Mouse (Mus musculus): Measurements from ENCODE around the gene Dmrta2. TPM values are rescaled to one million over a fixed set of nuclear protein-coding genes. Genes with fewer than 3 reads are reported as not detected.

Gene Dmrta2
- 0.75 and 0.87 TPM in 2 replicates for polyA plus RNA-seq (2016; fragmentation: Nextera tagmentation; extraction: Ambion mirVana)

DNA sequence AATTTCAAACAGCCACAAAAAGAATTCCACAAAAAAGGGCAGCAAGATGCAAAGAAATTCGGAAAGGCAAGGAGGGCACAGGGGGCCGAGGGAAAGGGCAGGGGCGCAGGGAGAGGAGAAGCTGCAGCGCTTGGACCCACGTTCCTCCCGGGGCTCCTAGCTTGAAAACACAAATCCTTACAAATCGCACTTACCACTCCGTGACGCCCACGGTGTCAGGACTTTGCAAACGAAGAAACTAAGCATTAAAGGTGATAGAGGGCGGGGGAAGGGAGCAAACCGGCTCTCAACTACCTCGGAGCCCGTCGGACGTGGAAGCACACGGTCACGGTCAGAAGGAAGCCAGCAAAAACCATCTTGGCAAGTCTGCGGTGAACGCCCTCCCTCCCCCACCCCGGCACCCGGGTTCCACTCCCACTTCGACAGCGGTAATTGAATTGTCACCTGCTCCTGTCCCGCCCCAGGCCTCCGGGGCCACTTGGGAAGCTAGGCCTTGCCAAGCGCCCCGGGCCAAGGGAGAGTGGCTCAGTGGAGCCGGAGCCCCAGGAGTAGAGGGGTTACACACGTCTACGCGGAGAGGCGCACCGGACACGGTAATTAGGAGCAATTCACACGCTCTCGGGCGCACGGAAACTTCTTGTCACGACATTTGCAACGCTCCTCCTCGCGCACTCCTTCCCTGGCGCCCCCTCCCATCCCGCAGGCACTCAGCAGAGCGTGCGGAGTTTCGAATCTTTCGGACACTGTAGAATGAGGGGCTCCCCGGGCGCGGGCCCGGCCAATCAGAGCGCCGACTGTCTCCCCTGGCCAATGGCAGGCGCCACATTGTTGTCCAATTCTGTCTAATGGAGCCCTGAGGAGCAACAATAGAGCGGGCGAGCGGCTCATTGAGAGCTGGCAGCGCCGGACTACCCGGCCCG, at the start of gene Dmrta2:
TSS of gene Dmrta2 (plus strand) at position 906 of the 920 bp plus-strand sequence.
- H3K27ac ChIP-seq (replicated peaks), result peak within 1 kb of the TSS; percentile 81
- H3K9me3 ChIP-seq, result peaks cover 4% of the 10 kb centered on the region; the same call in 1 of the 2 replicates
- DNase-seq (ENCODE audit: low spot score), result peak; percentile 89
- H3K36me3 ChIP-seq (replicated peaks), result no peaks in the 10 kb centered on the region
- peaks cover 46% of the 10 kb centered on the region for H3K4me1 ChIP-seq
- peaks cover 100% of the 10 kb centered on the region for H3K27me3 ChIP-seq (replicated peaks; ENCODE audit: low read depth, poor library complexity, severe bottlenecking)
- peak within 1 kb of the TSS; percentile 60 for H3K4me3 ChIP-seq
- under 1% methylated on average over 64 of the region's 64 CpGs for WGBS

DNA sequence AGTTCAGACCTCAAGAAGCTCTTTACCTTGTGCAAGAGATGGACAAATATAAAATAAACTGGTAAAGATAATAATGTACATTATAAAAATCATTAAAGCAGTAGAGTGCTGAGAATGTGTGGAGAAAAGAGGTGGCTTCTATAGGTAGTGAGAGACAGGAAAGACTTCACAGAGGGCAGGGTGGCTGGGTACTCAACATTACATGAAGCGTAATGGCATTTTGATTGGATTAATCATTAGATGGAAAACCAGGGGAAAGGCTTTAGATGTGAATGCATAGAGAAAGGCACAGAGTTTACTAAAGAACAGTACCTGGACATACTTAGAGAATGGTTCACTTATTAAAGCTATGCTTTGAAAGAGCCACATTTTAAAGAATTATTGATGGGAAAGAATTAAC, 48.8 kb upstream of the Dmrta2 start:
- whole genome bisulfite sequencing, result 97% methylated on average over 1 of the region's 1 CpGs
- H3K27me3 ChIP-seq (replicated peaks; ENCODE audit: low read depth, poor library complexity, severe bottlenecking), result no peaks in the 10 kb centered on the region
- no peak overlapping the region for H3K4me3 ChIP-seq
- DNase-seq (ENCODE audit: low spot score), result no peak
- peaks cover 3% of the 10 kb centered on the region; the same call in 1 of the 2 replicates for H3K36me3 ChIP-seq (replicated peaks)
- no peak overlapping the region for H3K27ac ChIP-seq (replicated peaks)
- no peaks in the 10 kb centered on the region for H3K9me3 ChIP-seq
- H3K4me1 ChIP-seq, result no peaks in the 10 kb centered on the region

DNA sequence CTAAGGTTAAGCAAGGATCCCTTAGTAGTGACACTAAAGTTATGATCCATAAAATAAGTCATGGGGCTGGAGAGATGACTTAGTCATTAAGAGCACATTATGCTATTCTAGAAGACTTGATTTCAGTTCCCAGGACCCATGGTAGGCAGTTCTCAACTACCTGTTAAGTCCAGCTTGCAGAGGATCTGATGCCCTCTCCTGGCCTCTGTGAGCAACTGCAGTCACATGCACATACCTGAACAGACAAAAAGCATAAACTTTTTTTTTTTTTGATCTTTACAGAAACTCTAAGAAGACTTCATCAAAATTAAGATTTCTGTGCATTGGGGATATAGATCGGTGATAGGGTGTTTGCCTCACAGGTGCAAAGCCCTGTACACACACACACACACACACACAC, 47.4 kb upstream of the Dmrta2 start:
- Histone ChIP-seq H3K27me3 (replicated peaks; ENCODE audit: low read depth, poor library complexity, severe bottlenecking) (no peaks in the 10 kb centered on the region), H3K27ac (replicated peaks) (no peak overlapping the region), H3K36me3 (replicated peaks) (peaks cover 4% of the 10 kb centered on the region; the same call in 1 of the 2 replicates), H3K9me3 (no peaks in the 10 kb centered on the region), H3K4me3 (no peak overlapping the region), H3K4me1 (no peaks in the 10 kb centered on the region)
- no peak for DNase-seq (ENCODE audit: low spot score)
- whole genome bisulfite sequencing, result 93% methylated on average over 1 of the region's 1 CpGs

DNA sequence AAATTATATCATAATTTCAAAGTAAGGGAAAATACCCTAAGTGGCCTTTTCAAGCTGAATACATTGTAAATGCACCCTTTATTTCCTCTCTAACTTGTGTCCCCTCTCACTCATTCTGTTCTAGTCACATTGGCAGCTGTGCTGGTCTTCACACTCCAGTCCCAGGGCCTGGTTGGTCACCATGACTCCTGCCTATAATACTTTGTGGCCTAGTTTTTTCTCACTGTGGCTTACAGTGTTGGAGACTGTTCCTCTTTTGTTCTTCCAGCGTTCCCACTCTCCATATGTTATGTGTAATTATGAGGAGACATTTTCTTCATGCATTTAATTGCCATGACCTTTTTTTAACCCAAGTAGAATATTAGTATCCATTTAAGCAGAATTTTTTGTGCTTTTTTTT, 46.9 kb upstream of the Dmrta2 start:
- Histone ChIP-seq H3K4me3 (no peak overlapping the region), H3K9me3 (no peaks in the 10 kb centered on the region), H3K27ac (replicated peaks) (no peak overlapping the region), H3K4me1 (no peaks in the 10 kb centered on the region), H3K27me3 (replicated peaks; ENCODE audit: low read depth, poor library complexity, severe bottlenecking) (no peaks in the 10 kb centered on the region), H3K36me3 (replicated peaks) (peaks cover 8% of the 10 kb centered on the region; the same call in 1 of the 2 replicates)
- 94% methylated on average over 1 of the region's 1 CpGs for WGBS
- DNase-seq (ENCODE audit: low spot score), result no peak

DNA sequence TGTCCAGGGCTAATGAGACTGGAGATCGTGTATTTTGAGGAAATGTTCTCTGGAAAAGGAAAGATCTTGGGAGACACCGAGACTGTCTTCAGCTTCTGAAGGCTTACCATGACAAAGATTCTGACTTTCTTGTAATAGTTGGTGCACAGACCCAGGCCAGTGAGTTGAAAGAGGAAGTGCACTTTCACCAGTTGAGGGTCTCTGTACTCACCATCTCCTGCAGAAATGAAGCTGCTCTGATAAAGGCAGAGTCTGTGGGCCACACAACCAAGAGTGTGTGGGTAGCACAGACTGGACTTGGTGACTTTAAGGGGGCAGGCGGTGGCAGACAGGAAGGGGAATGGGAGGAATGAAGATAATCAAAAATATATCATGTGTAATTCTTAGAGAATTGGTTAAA, 41.3 kb upstream of the Dmrta2 start:
- no peak overlapping the region for H3K27ac ChIP-seq (replicated peaks)
- no peak for DNase-seq (ENCODE audit: low spot score)
- no peaks in the 10 kb centered on the region for H3K9me3 ChIP-seq
- H3K4me3 ChIP-seq, result no peak overlapping the region
- WGBS, result 95% methylated on average over 3 of the region's 3 CpGs
- H3K4me1 ChIP-seq, result no peaks in the 10 kb centered on the region
- peaks cover 5% of the 10 kb centered on the region; the same call in 1 of the 2 replicates for H3K36me3 ChIP-seq (replicated peaks)
- no peaks in the 10 kb centered on the region for H3K27me3 ChIP-seq (replicated peaks; ENCODE audit: low read depth, poor library complexity, severe bottlenecking)

DNA sequence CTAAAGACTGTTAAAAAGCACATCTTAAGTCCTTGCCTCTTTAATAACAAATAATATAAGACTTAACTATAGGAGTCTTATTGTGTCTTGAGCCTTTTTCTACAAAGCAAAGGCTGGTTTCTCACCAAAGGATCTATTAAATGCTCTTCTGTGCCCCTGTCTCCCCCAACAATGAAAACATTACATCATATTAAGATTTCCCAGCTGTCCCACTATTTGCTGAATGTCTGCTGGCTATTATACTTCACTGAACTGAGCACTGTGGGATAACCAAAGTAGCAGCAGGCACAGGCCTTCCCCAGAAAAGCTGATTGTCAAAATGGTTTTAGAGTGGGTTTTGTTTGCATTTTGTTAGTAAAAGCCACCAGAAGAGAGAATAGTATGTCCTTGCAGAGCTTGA, 38.6 kb upstream of the Dmrta2 start:
- Histone ChIP-seq H3K9me3 (no peaks in the 10 kb centered on the region), H3K27ac (replicated peaks) (no peak overlapping the region), H3K4me1 (no peaks in the 10 kb centered on the region)

DNA sequence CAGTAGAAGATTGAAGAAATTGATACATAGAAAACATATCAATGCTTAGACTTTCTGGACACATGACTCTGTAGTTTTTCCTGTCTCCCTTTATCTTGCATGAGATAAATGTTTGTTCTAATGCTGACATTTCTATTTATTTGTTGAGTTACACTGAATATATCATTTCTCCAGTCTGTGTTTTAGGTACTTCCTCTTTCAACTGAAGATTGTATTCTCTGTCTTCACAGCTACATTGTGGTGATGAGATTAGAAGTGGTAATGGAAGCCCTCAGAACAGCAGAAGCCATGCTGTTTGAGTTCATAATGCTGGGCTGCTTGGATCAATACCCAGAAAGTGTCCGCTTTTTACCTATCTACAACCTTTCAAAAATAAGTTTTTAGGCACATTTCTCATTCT, 32.3 kb upstream of the Dmrta2 start:
- no peak for DNase-seq (ENCODE audit: low spot score)
- Histone ChIP-seq H3K27me3 (replicated peaks; ENCODE audit: low read depth, poor library complexity, severe bottlenecking) (no peaks in the 10 kb centered on the region), H3K4me1 (no peaks in the 10 kb centered on the region), H3K36me3 (replicated peaks) (no peaks in the 10 kb centered on the region; the same call in 1 of the 2 replicates), H3K4me3 (no peak overlapping the region), H3K27ac (replicated peaks) (no peak overlapping the region), H3K9me3 (no peaks in the 10 kb centered on the region)
- WGBS, result 92% methylated on average over 1 of the region's 1 CpGs

More for the DNA sequence above, 38.6 kb upstream of the Dmrta2 start:
- DNase-seq (ENCODE audit: low spot score), result no peak
- Histone ChIP-seq H3K36me3 (replicated peaks) (peaks cover 5% of the 10 kb centered on the region; the same call in 1 of the 2 replicates), H3K27me3 (replicated peaks; ENCODE audit: low read depth, poor library complexity, severe bottlenecking) (no peaks in the 10 kb centered on the region), H3K4me3 (no peak overlapping the region)

DNA sequence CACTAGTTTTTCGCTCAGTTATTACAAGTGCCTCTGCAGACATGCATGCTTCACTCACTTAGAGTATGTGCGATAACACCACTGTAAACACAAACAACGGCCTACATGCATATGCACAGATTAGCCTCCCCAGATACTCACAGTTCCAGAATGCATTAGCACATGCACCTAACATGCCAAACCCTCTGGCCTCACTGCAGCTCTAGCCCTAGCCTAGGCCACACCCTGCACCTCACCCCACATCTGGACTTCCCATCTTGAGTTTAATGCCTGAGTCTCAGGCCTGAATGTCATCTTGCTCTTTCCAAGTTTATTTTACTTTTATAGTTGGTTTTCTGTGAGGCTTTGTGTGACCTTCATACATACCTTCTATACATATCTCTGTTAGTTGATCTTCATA, 28.5 kb upstream of the Dmrta2 start:
- Histone ChIP-seq H3K27me3 (replicated peaks; ENCODE audit: low read depth, poor library complexity, severe bottlenecking) (no peaks in the 10 kb centered on the region), H3K36me3 (replicated peaks) (no peaks in the 10 kb centered on the region), H3K27ac (replicated peaks) (no peak overlapping the region), H3K9me3 (no peaks in the 10 kb centered on the region), H3K4me1 (no peaks in the 10 kb centered on the region), H3K4me3 (no peak overlapping the region)
- 95% methylated on average over 3 of the region's 3 CpGs for WGBS
- DNase-seq (ENCODE audit: low spot score), result no peak

DNA sequence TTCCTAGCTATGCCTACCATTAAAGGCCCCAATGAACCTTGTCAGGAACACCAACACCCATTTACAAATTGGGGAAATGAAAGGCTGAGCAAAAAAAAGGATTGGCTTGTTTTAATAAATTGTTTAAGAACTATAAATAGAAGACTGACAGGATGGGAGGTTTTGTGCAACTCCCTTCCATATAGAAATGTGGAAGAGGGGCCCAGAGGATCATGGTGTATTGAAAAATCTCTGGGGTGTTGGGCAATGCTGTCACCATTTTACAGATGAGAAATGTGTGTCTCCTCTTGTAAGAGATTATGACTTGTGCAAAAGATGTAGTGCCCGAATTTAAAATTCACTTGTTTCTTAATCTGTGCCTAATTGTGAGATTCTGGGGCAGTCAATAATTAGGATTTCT, 24.3 kb upstream of the Dmrta2 start:
- WGBS, result 90% methylated on average over 1 of the region's 1 CpGs
- Histone ChIP-seq H3K4me1 (no peaks in the 10 kb centered on the region), H3K27ac (replicated peaks) (no peak overlapping the region), H3K9me3 (no peaks in the 10 kb centered on the region), H3K27me3 (replicated peaks; ENCODE audit: low read depth, poor library complexity, severe bottlenecking) (no peaks in the 10 kb centered on the region), H3K36me3 (replicated peaks) (no peaks in the 10 kb centered on the region), H3K4me3 (no peak overlapping the region)
- no peak for DNase-seq (ENCODE audit: low spot score)

DNA sequence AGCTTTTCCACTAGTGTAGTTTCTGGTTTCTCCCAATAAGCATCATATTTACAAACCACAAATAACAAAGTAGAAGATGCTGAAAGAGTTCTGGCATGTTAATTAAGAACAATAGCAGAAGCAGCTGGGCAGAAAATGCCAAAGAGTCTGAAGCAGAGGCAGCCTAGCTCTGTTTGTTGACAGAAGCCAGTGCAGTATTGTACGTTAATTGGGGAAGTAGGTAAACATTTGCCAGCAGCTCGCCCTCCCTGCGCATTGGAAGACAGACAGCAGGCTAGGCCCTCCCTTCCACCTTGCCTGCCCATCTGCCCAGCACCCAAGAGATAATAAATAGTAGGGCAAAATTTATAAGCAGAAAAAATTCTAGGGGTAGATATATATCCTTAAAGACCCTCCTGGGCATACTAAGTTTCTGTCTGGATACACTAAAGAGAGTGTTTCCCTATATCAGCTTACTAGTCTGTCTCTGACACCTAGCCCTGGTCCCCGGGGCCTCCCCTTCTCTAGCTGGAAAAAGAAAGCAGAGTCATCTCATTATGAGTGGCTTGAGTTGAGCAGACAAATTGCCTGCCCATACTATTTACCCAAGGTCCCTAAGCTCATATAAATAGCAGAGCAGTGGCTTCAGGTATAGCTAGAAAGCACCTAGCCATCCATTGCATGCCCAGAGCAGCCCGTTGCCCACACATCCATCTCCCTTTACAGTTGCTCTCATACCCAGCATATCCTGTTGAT, 17.5 kb upstream of the Dmrta2 start:
- WGBS, result 68% methylated on average over 5 of the region's 5 CpGs

DNA sequence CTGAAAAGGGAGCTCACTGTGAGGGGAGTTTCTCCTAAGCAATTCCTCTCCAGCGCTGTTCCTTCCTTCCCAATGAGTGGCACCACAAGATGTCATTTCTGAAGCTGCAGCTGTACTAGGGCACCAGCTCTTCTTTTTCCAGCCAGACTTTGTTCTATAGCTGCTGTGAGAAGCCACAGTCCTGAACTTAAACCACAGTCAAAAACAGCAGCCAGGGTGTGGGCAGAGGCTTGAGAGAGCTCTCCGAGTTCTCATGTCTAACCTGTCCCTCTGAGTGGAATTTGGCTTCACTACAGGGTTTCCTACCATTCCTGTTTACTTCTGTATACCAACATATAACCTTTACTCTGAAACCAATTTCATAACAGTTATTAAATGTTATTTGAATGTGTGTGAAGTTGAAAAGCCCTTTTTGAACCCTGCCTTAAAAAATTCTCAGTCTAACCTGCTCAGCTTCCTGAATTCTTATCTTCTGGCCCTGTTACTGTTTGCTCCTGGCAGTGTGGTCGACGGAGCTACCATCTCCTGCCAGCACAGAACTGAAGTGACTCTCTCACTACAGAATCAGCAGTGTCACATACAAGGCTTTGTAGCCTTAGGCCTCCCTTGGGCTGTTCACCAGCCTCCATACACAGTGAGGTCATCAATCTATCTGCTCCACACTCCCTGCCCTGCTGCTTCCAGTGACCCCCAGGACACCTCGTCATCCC, 14.1 kb upstream of the Dmrta2 start:
- no peak for DNase-seq (ENCODE audit: low spot score)
- WGBS, result 90% methylated on average over 5 of the region's 5 CpGs
- Histone ChIP-seq H3K9me3 (no peaks in the 10 kb centered on the region), H3K27ac (replicated peaks) (no peak overlapping the region), H3K36me3 (replicated peaks) (peaks cover 9% of the 10 kb centered on the region; the same call in 1 of the 2 replicates), H3K27me3 (replicated peaks; ENCODE audit: low read depth, poor library complexity, severe bottlenecking) (no peaks in the 10 kb centered on the region; the same call in 1 of the 2 replicates), H3K4me3 (no peak overlapping the region), H3K4me1 (0 out of 2 replicates have a peak, but pooled peaks cover 5% of the 10 kb centered on the region)

More for the DNA sequence above, 17.5 kb upstream of the Dmrta2 start:
- H3K4me1 ChIP-seq, result 0 out of 2 replicates have a peak, but pooled peaks cover 5% of the 10 kb centered on the region
- H3K4me3 ChIP-seq, result no peak overlapping the region
- no peak overlapping the region for H3K27ac ChIP-seq (replicated peaks)
- H3K36me3 ChIP-seq (replicated peaks), result peaks cover 9% of the 10 kb centered on the region; the same call in 1 of the 2 replicates
- no peak for DNase-seq (ENCODE audit: low spot score)
- H3K27me3 ChIP-seq (replicated peaks; ENCODE audit: low read depth, poor library complexity, severe bottlenecking), result no peaks in the 10 kb centered on the region
- no peaks in the 10 kb centered on the region for H3K9me3 ChIP-seq

DNA sequence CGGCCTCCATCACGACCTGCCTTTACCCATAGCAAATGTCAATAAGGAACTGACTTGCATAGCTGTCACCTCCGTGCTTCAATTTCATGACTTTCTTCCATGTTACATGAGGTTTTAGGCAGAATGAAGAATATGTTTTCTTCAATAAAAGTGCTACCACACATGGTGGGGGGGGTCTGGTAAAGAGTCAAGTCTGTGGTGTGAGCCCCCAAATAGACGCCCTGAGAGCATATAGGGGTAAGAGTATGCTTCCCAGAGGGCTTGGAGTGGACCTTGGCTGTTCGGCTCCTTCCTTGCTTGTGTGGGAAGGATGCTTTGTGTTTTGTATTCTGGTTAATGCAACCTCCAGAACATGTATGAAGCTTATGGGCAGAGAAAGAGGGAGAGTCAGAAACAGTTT, 8.3 kb upstream of the Dmrta2 start:
- H3K4me1 ChIP-seq, result peaks cover 6% of the 10 kb centered on the region; the same call in 1 of the 2 replicates
- H3K9me3 ChIP-seq, result no peaks in the 10 kb centered on the region
- H3K4me3 ChIP-seq, result no peak overlapping the region
- no peak overlapping the region for H3K27ac ChIP-seq (replicated peaks)
- no peak for DNase-seq (ENCODE audit: low spot score)
- H3K36me3 ChIP-seq (replicated peaks), result no peaks in the 10 kb centered on the region
- 89% methylated on average over 5 of the region's 5 CpGs for WGBS
- peaks cover 52% of the 10 kb centered on the region for H3K27me3 ChIP-seq (replicated peaks; ENCODE audit: low read depth, poor library complexity, severe bottlenecking)

Measured in embryonic facial prominence, embryonic 10.5 days (tissue).